Mouse (Mus musculus) stomach, postnatal 0 days (tissue): Measurements from ENCODE around the gene Cacna2d4.

Experiments
- CTCF ChIP-seq: IDR thresholded peaks from 2 replicates; pipeline ENCODE4 v1.5.1; 2016; ENCODE audit warnings: antibody characterized with exemption, low read depth, mild to moderate bottlenecking, moderate library complexity
- EP300 ChIP-seq: optimal IDR thresholded peaks from 2 replicates; pipeline ENCODE3; 2016; ENCODE audit warnings: antibody characterized with exemption

DNA sequence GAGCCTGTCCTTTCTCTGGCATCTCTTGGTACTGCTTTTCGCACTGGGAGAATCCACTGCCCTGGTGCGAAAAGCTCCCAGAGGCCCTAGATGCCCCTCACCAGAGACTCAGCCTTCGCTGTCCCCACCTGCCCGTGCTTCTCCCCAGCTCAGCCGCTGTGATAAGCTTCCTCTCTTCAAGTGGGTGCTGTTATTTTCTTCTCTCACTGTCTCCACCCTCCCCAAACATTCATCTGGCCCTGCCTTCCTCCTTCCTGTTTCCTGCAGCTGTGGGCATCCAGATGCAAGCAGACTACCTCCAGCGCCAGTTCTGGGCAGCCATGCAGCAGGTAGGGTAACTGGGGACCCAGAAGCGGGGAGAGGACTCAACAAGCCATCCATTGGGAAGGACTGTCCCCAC is 99.8 kb downstream of the Cacna2d4 start:
- TF ChIP-seq CTCF (no peak), EP300 (no peak)
